Comparison of ENCODE assay signal across 8 mouse cellular contexts in the genomic region with DNA sequence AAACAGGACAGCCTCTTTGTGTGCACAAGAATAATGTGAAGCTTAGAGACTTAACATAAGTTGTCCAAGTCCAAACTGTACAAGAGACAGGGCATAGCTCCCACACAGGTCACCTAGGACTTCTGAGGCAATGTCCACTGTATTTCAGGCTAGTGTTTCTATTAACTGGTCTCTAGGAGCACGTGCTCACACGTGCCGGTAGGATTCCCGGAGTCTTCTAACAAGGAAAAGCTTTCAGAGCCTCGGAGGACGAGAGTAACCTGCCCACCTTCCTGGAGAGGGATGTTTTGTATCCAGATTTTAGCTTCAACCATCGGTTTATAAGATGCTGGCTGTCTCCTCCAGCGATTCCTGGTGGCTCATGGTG.
A peak's percentile ranks its signal among the peaks of the same experiment; 100 is the strongest.
DNase-seq lines count a peak whose midpoint lies in the region; ATAC-seq lines count a peak whose summit lies in the region.

No protein-coding gene starts in this region.

- WGBS in kidney, embryonic 15.5 days = 19% methylated on average over 8 of the region's 8 CpGs
- 16% methylated on average over 8 of the region's 8 CpGs for WGBS in embryonic facial prominence, embryonic 11.5 days
- 20% methylated on average over 8 of the region's 8 CpGs for WGBS in hindbrain, embryonic 12.5 days
- WGBS in midbrain, embryonic 13.5 days = 14% methylated on average over 8 of the region's 8 CpGs

- H3K4me1 ChIP-seq in kidney, embryonic 15.5 days = peaks cover 25% of the 10 kb centered on the region
- H3K4me1 ChIP-seq in embryonic facial prominence, embryonic 11.5 days (ENCODE audit: control insufficient read depth, insufficient read depth, low read length) = peaks cover 6% of the 10 kb centered on the region; the same call in 1 of the 2 replicates
- H3K4me1 ChIP-seq in hindbrain, embryonic 12.5 days = peaks cover 20% of the 10 kb centered on the region
- peaks cover 20% of the 10 kb centered on the region for H3K4me1 ChIP-seq in midbrain, embryonic 13.5 days (replicated peaks)

- intact Hi-C loops in left cerebral cortex, postnatal 36 days (cut with DNase I) = no loop called here

- H3K4me3 ChIP-seq in kidney, embryonic 15.5 days (replicated peaks) = peak overlapping the region; percentile 38
- H3K4me3 ChIP-seq in embryonic facial prominence, embryonic 11.5 days (ENCODE audit: low read depth, low read length) = no peak overlapping the region
- H3K4me3 ChIP-seq in hindbrain, embryonic 12.5 days = no peak overlapping the region
- peak overlapping the region; percentile 30 for H3K4me3 ChIP-seq in midbrain, embryonic 13.5 days (replicated peaks)

- H3K4me2 ChIP-seq in kidney, embryonic 15.5 days = peak overlapping the region; percentile 72
- peak overlapping the region; percentile 61 for H3K4me2 ChIP-seq in embryonic facial prominence, embryonic 11.5 days (ENCODE audit: low read depth, low read length)
- peak overlapping the region; percentile 62 for H3K4me2 ChIP-seq in hindbrain, embryonic 12.5 days (replicated peaks)
- H3K4me2 ChIP-seq in midbrain, embryonic 13.5 days (replicated peaks) = peak overlapping the region; percentile 59

- H3K9ac ChIP-seq in kidney, embryonic 15.5 days = peak overlapping the region; percentile 36
- H3K9ac ChIP-seq in embryonic facial prominence, embryonic 11.5 days (replicated peaks; ENCODE audit: low read length) = peak overlapping the region; percentile 46
- H3K9ac ChIP-seq in hindbrain, embryonic 12.5 days = no peak overlapping the region; the same call in 1 of the 2 replicates
- H3K9ac ChIP-seq in midbrain, embryonic 13.5 days (replicated peaks) = peak overlapping the region; percentile 56; the same call in 1 of the 2 replicates

- no peaks in the 10 kb centered on the region for H3K36me3 ChIP-seq in kidney, embryonic 15.5 days
- no peaks in the 10 kb centered on the region for H3K36me3 ChIP-seq in embryonic facial prominence, embryonic 11.5 days (replicated peaks; ENCODE audit: control insufficient read depth, insufficient read depth, low read depth, low read length)
- H3K36me3 ChIP-seq in hindbrain, embryonic 12.5 days = no peaks in the 10 kb centered on the region
- H3K36me3 ChIP-seq in midbrain, embryonic 13.5 days = no peaks in the 10 kb centered on the region

- no peak for ATAC-seq in kidney, embryonic 15.5 days (replicated peaks; ENCODE audit: low FRiP score)
- ATAC-seq in embryonic facial prominence, embryonic 11.5 days (replicated peaks; ENCODE audit: insufficient number of reproducible peaks, low FRiP score, low TSS enrichment, low read depth) = no peak
- ATAC-seq in hindbrain, embryonic 12.5 days (ENCODE audit: low FRiP score) = no peak
- 0 out of 2 replicates have a peak, but pooled peaks have one; percentile 25 for ATAC-seq in midbrain, embryonic 13.5 days

- DNase-seq in kidney, postnatal 14 days = no peak
- DNase-seq in embryonic facial prominence, embryonic 11.5 days (ENCODE audit: low spot score) = no peak
- DNase-seq in layer of hippocampus, postnatal 25 days (ENCODE audit: extremely low spot score in 1 of 2, low spot score in 1 of 2) = no peak
- DNase-seq in left cerebral cortex, postnatal 36 days (ENCODE audit: low spot score in 2 of 2) = no peak
- DNase-seq in urinary bladder, adult 18-20 months (ENCODE audit: low spot score in 2 of 2) = no peak

- peak overlapping the region; percentile 94 for H3K27ac ChIP-seq in kidney, embryonic 15.5 days
- H3K27ac ChIP-seq in embryonic facial prominence, embryonic 11.5 days (replicated peaks; ENCODE audit: low read depth, low read length) = no peak overlapping the region
- peak overlapping the region; percentile 66 for H3K27ac ChIP-seq in hindbrain, embryonic 12.5 days
- H3K27ac ChIP-seq in midbrain, embryonic 13.5 days = peak overlapping the region; percentile 73

- H3K27me3 ChIP-seq in kidney, embryonic 15.5 days = no peaks in the 10 kb centered on the region
- H3K27me3 ChIP-seq in embryonic facial prominence, embryonic 11.5 days (ENCODE audit: control insufficient read depth, insufficient read depth, low read length) = no peaks in the 10 kb centered on the region
- no peaks in the 10 kb centered on the region for H3K27me3 ChIP-seq in hindbrain, embryonic 12.5 days
- H3K27me3 ChIP-seq in midbrain, embryonic 13.5 days = no peaks in the 10 kb centered on the region

- no peaks in the 10 kb centered on the region for H3K9me3 ChIP-seq in kidney, embryonic 15.5 days (replicated peaks)
- no peaks in the 10 kb centered on the region for H3K9me3 ChIP-seq in embryonic facial prominence, embryonic 11.5 days (replicated peaks; ENCODE audit: control insufficient read depth, low read length)
- H3K9me3 ChIP-seq in hindbrain, embryonic 12.5 days (replicated peaks) = no peaks in the 10 kb centered on the region
- H3K9me3 ChIP-seq in midbrain, embryonic 13.5 days = no peaks in the 10 kb centered on the region

Comparison
In these comparisons a context has a peak if more than half of its experiments do, and no peak if none do; other contexts are left out.
1. H3K4me3 ChIP-seq: peak in kidney, embryonic 15.5 days (single experiment) and midbrain, embryonic 13.5 days (single experiment); none in embryonic facial prominence, embryonic 11.5 days (single experiment) and hindbrain, embryonic 12.5 days (single experiment).
2. Peak in every context shown above with its lines, with median percentiles within 50 percentile points of each other: H3K4me2 ChIP-seq.